Mouse (Mus musculus) natural killer cell, adult 2 months (primary cell): ENCODE results near the gene Pvalb.

Experiments used
- DNase-seq, 2 experiments: peaks; one replicate each; pipeline ENCODE4 v3.0.0; 2022; ENCODE audit warnings: low spot score in 2 of 2

Gene Pvalb

GRCm38 (mm10) chr15:78206312-78206711, at the start of gene Pvalb:
TSS of gene Pvalb (minus strand) at chr15:78206400.
- DNase-seq: no peak

GRCm38 (mm10) chr15:78254751-78255150, 48.6 kb upstream of the Pvalb start:
- no peak for DNase-seq

GRCm38 (mm10) chr15:78248410-78248809, 42.2 kb upstream of the Pvalb start:
- DNase-seq: peak; percentile 66 to 74

GRCm38 (mm10) chr15:78247659-78248058, 41.5 kb upstream of the Pvalb start:
- peak; percentile 51 to 60 for DNase-seq

GRCm38 (mm10) chr15:78246143-78247116, 40.2 kb upstream of the Pvalb start:
- DNase-seq: no peak

GRCm38 (mm10) chr15:78244695-78245492, 38.7 kb upstream of the Pvalb start, which contains the start of gene Ncf4:
TSS of gene Ncf4 (plus strand) at chr15:78244801.
- DNase-seq: peak; percentile 87 to 89

GRCm38 (mm10) chr15:78243774-78244173, 37.6 kb upstream of the Pvalb start:
- DNase-seq: no peak

- DNase-seq: no peak
These were observed 36.9 kb upstream of the Pvalb start for GRCm38 (mm10) chr15:78243061-78243460.

GRCm38 (mm10) chr15:78241335-78241734, 35.1 kb upstream of the Pvalb start:
- DNase-seq: no peak

- DNase-seq: no peak
These were observed 33.9 kb upstream of the Pvalb start for GRCm38 (mm10) chr15:78239956-78240617.

GRCm38 (mm10) chr15:78239453-78239852, 33.3 kb upstream of the Pvalb start:
- peak; percentile 68 to 78 for DNase-seq

GRCm38 (mm10) chr15:78234823-78235509, 28.8 kb upstream of the Pvalb start:
- no peak for DNase-seq

- DNase-seq: no peak
These were observed 25.4 kb upstream of the Pvalb start for GRCm38 (mm10) chr15:78231346-78232331.

- DNase-seq: no peak
These were observed 21.6 kb upstream of the Pvalb start for GRCm38 (mm10) chr15:78227816-78228215.

GRCm38 (mm10) chr15:78215269-78215668, 9.1 kb upstream of the Pvalb start:
- no peak for DNase-seq

- DNase-seq: no peak
These were observed 5.2 kb upstream of the Pvalb start for GRCm38 (mm10) chr15:78211367-78211766.

- DNase-seq: no peak
These were observed 4.0 kb upstream of the Pvalb start for GRCm38 (mm10) chr15:78210203-78210602.

GRCm38 (mm10) chr15:78205192-78205591, 1.0 kb downstream of the Pvalb start:
- no peak for DNase-seq

GRCm38 (mm10) chr15:78204053-78204847, 1.9 kb downstream of the Pvalb start:
- DNase-seq: peak in 1 of 2 experiments; percentile 8
